Mouse (Mus musculus): ENCODE data around the gene Palb2. TPM values are rescaled to one million over a fixed set of nuclear protein-coding genes. Genes with fewer than 3 reads are reported as not detected.
A peak's percentile ranks its signal among the peaks of the same experiment; 100 is the strongest.

Palb2 gene
- polyA plus RNA-seq, 1 experiment from 2014 or later, result 5.6 TPM

GRCm38 (mm10) chr7:122158488-122158887 lies 25.7 kb upstream of the Palb2 start:
- no peak for ATAC-seq (ENCODE audit: low FRiP score, low TSS enrichment)
- peaks cover 18% of the 10 kb centered on the region for H3K4me1 ChIP-seq (ENCODE audit: control insufficient read depth, insufficient read depth, low read length)
- no peaks in the 10 kb centered on the region for H3K9me3 ChIP-seq (ENCODE audit: control insufficient read depth, low read length)
- 3% methylated on average over 13 of the region's 13 CpGs for whole genome bisulfite sequencing
- DNase-seq, result no peak
- H3K36me3 ChIP-seq (ENCODE audit: control insufficient read depth, insufficient read depth, low read length), result no peaks in the 10 kb centered on the region
- H3K9ac ChIP-seq (replicated peaks; ENCODE audit: low read length), result peak overlapping the region; percentile 44
- H3K4me2 ChIP-seq (ENCODE audit: low read length), result peak overlapping the region; percentile 78
- H3K27ac ChIP-seq (replicated peaks; ENCODE audit: low read depth, low read length), result 0 out of 2 replicates have a peak overlapping the region, but pooled peaks have one; percentile 55
- H3K4me3 ChIP-seq (replicated peaks; ENCODE audit: low read depth, low read length), result peak overlapping the region; percentile 63
- no peaks in the 10 kb centered on the region for H3K27me3 ChIP-seq (ENCODE audit: control insufficient read depth, insufficient read depth, low read length)

- WGBS, result 91% methylated on average over 4 of the region's 4 CpGs
- Histone ChIP-seq H3K27me3 (ENCODE audit: control insufficient read depth, insufficient read depth, low read length) (no peaks in the 10 kb centered on the region), H3K36me3 (ENCODE audit: control insufficient read depth, insufficient read depth, low read length) (peaks cover 19% of the 10 kb centered on the region), H3K27ac (replicated peaks; ENCODE audit: low read depth, low read length) (no peak overlapping the region), H3K4me3 (replicated peaks; ENCODE audit: low read depth, low read length) (no peak overlapping the region), H3K9me3 (ENCODE audit: control insufficient read depth, low read length) (no peaks in the 10 kb centered on the region), H3K4me2 (ENCODE audit: low read length) (no peak overlapping the region), H3K4me1 (ENCODE audit: control insufficient read depth, insufficient read depth, low read length) (no peaks in the 10 kb centered on the region), H3K9ac (replicated peaks; ENCODE audit: low read length) (no peak overlapping the region)
- DNase-seq, result no peak
- ATAC-seq (ENCODE audit: low FRiP score, low TSS enrichment), result no peak
These were observed 19.7 kb upstream of the Palb2 start for GRCm38 (mm10) chr7:122152473-122152872.

- H3K9ac ChIP-seq (replicated peaks; ENCODE audit: low read length), result no peak overlapping the region
- H3K4me1 ChIP-seq (ENCODE audit: control insufficient read depth, insufficient read depth, low read length), result no peaks in the 10 kb centered on the region
- H3K9me3 ChIP-seq (ENCODE audit: control insufficient read depth, low read length), result no peaks in the 10 kb centered on the region
- H3K36me3 ChIP-seq (ENCODE audit: control insufficient read depth, insufficient read depth, low read length), result peaks cover 92% of the 10 kb centered on the region
- H3K4me2 ChIP-seq (ENCODE audit: low read length), result no peak overlapping the region
- no peak overlapping the region for H3K4me3 ChIP-seq (replicated peaks; ENCODE audit: low read depth, low read length)
- no peak for ATAC-seq (ENCODE audit: low FRiP score, low TSS enrichment)
- no peak for DNase-seq
- H3K27ac ChIP-seq (replicated peaks; ENCODE audit: low read depth, low read length), result no peak overlapping the region
- H3K27me3 ChIP-seq (ENCODE audit: control insufficient read depth, insufficient read depth, low read length), result no peaks in the 10 kb centered on the region
These were observed 8.2 kb upstream of the Palb2 start for GRCm38 (mm10) chr7:122140991-122141390.

GRCm38 (mm10) chr7:122138190-122138589 lies 5.4 kb upstream of the Palb2 start:
- Histone ChIP-seq H3K4me3 (replicated peaks; ENCODE audit: low read depth, low read length) (no peak overlapping the region), H3K4me1 (ENCODE audit: control insufficient read depth, insufficient read depth, low read length) (peaks cover 6% of the 10 kb centered on the region), H3K9ac (replicated peaks; ENCODE audit: low read length) (no peak overlapping the region), H3K27me3 (ENCODE audit: control insufficient read depth, insufficient read depth, low read length) (no peaks in the 10 kb centered on the region), H3K27ac (replicated peaks; ENCODE audit: low read depth, low read length) (no peak overlapping the region), H3K4me2 (ENCODE audit: low read length) (no peak overlapping the region), H3K36me3 (ENCODE audit: control insufficient read depth, insufficient read depth, low read length) (peaks cover 80% of the 10 kb centered on the region), H3K9me3 (ENCODE audit: control insufficient read depth, low read length) (no peaks in the 10 kb centered on the region)
- DNase-seq (no peak), ATAC-seq (ENCODE audit: low FRiP score, low TSS enrichment) (no peak)
- WGBS, result 90% methylated on average over 5 of the region's 5 CpGs

- Histone ChIP-seq H3K36me3 (ENCODE audit: control insufficient read depth, insufficient read depth, low read length) (peaks cover 72% of the 10 kb centered on the region), H3K4me2 (ENCODE audit: low read length) (no peak overlapping the region), H3K4me1 (ENCODE audit: control insufficient read depth, insufficient read depth, low read length) (peaks cover 8% of the 10 kb centered on the region), H3K9me3 (ENCODE audit: control insufficient read depth, low read length) (no peaks in the 10 kb centered on the region), H3K27ac (replicated peaks; ENCODE audit: low read depth, low read length) (no peak overlapping the region), H3K4me3 (replicated peaks; ENCODE audit: low read depth, low read length) (no peak overlapping the region), H3K9ac (replicated peaks; ENCODE audit: low read length) (no peak overlapping the region), H3K27me3 (ENCODE audit: control insufficient read depth, insufficient read depth, low read length) (no peaks in the 10 kb centered on the region)
- ATAC-seq (ENCODE audit: low FRiP score, low TSS enrichment) (no peak), DNase-seq (no peak)
These were observed 4.3 kb upstream of the Palb2 start for GRCm38 (mm10) chr7:122137071-122137470.

GRCm38 (mm10) chr7:122135070-122135469 lies 2.3 kb upstream of the Palb2 start:
- Histone ChIP-seq H3K4me2 (ENCODE audit: low read length) (no peak overlapping the region), H3K4me3 (replicated peaks; ENCODE audit: low read depth, low read length) (no peak overlapping the region), H3K9ac (replicated peaks; ENCODE audit: low read length) (no peak overlapping the region), H3K27ac (replicated peaks; ENCODE audit: low read depth, low read length) (no peak overlapping the region), H3K4me1 (ENCODE audit: control insufficient read depth, insufficient read depth, low read length) (peaks cover 10% of the 10 kb centered on the region), H3K36me3 (ENCODE audit: control insufficient read depth, insufficient read depth, low read length) (peaks cover 52% of the 10 kb centered on the region), H3K9me3 (ENCODE audit: control insufficient read depth, low read length) (no peaks in the 10 kb centered on the region), H3K27me3 (ENCODE audit: control insufficient read depth, insufficient read depth, low read length) (no peaks in the 10 kb centered on the region)
- 73% methylated on average over 10 of the region's 10 CpGs for WGBS
- ATAC-seq (ENCODE audit: low FRiP score, low TSS enrichment) (no peak), DNase-seq (peak; percentile 19)

GRCm38 (mm10) chr7:122133338-122133625 lies 497 bp upstream of the Palb2 start:
- WGBS, result 17% methylated on average over 8 of the region's 8 CpGs
- Histone ChIP-seq H3K9ac (replicated peaks; ENCODE audit: low read length) (peak overlapping the region; percentile 82), H3K9me3 (ENCODE audit: control insufficient read depth, low read length) (no peaks in the 10 kb centered on the region), H3K27me3 (ENCODE audit: control insufficient read depth, insufficient read depth, low read length) (no peaks in the 10 kb centered on the region), H3K4me1 (ENCODE audit: control insufficient read depth, insufficient read depth, low read length) (peaks cover 10% of the 10 kb centered on the region), H3K4me3 (replicated peaks; ENCODE audit: low read depth, low read length) (peak overlapping the region; percentile 95), H3K36me3 (ENCODE audit: control insufficient read depth, insufficient read depth, low read length) (peaks cover 36% of the 10 kb centered on the region), H3K27ac (replicated peaks; ENCODE audit: low read depth, low read length) (peak overlapping the region; percentile 67), H3K4me2 (ENCODE audit: low read length) (peak overlapping the region; percentile 89)
- no peak for ATAC-seq (ENCODE audit: low FRiP score, low TSS enrichment)
- no peak for DNase-seq

- Histone ChIP-seq H3K27ac (replicated peaks; ENCODE audit: low read depth, low read length) (no peak overlapping the region), H3K36me3 (ENCODE audit: control insufficient read depth, insufficient read depth, low read length) (peaks cover 36% of the 10 kb centered on the region), H3K4me1 (ENCODE audit: control insufficient read depth, insufficient read depth, low read length) (peaks cover 10% of the 10 kb centered on the region), H3K27me3 (ENCODE audit: control insufficient read depth, insufficient read depth, low read length) (no peaks in the 10 kb centered on the region), H3K4me3 (replicated peaks; ENCODE audit: low read depth, low read length) (peak overlapping the region; percentile 95), H3K9ac (replicated peaks; ENCODE audit: low read length) (no peak overlapping the region), H3K4me2 (ENCODE audit: low read length) (peak overlapping the region; percentile 89), H3K9me3 (ENCODE audit: control insufficient read depth, low read length) (no peaks in the 10 kb centered on the region)
- DNase-seq (no peak), ATAC-seq (ENCODE audit: low FRiP score, low TSS enrichment) (no peak)
These were observed 951 bp downstream of the Palb2 start for GRCm38 (mm10) chr7:122131834-122132233.

GRCm38 (mm10) chr7:122126946-122127345 lies 5.8 kb downstream of the Palb2 start:
- Histone ChIP-seq H3K4me2 (ENCODE audit: low read length) (no peak overlapping the region), H3K27ac (replicated peaks; ENCODE audit: low read depth, low read length) (no peak overlapping the region), H3K27me3 (ENCODE audit: control insufficient read depth, insufficient read depth, low read length) (no peaks in the 10 kb centered on the region), H3K4me1 (ENCODE audit: control insufficient read depth, insufficient read depth, low read length) (0 out of 2 replicates have a peak, but pooled peaks cover under 1% of the 10 kb centered on the region), H3K9ac (replicated peaks; ENCODE audit: low read length) (no peak overlapping the region), H3K9me3 (ENCODE audit: control insufficient read depth, low read length) (no peaks in the 10 kb centered on the region), H3K36me3 (ENCODE audit: control insufficient read depth, insufficient read depth, low read length) (peaks cover 31% of the 10 kb centered on the region), H3K4me3 (replicated peaks; ENCODE audit: low read depth, low read length) (no peak overlapping the region)
- DNase-seq, result no peak
- no peak for ATAC-seq (ENCODE audit: low FRiP score, low TSS enrichment)
- WGBS, result 94% methylated on average over 11 of the region's 11 CpGs
